Mouse (Mus musculus): ENCODE measurements around the gene Odf4.

- TF ChIP-seq CTCF (IDR thresholded peaks at IDR 0.05; ENCODE audit: low read depth) (no peak), EP300 (IDR thresholded peaks at IDR 0.05; ENCODE audit: low read depth) (no peak)
Observed at GRCm38 (mm10) chr11:68929947-68930346, 3.1 kb upstream of the Odf4 start.

Measured in liver, embryonic 14.5 days (tissue).